In genomic region chr19:45007425-45008191, GRCm38 (mm10) we compare ENCODE assay signal across 8 mouse cellular contexts. TPM values are rescaled to one million over a fixed set of nuclear protein-coding genes. Genes with fewer than 3 reads are reported as not detected.
DNase-seq lines count a peak whose midpoint lies in the region; ATAC-seq and TF ChIP-seq lines count a peak whose summit lies in the region.

No protein-coding gene starts in this region.

- H3K27ac ChIP-seq in lung, embryonic 15.5 days, result peak overlapping the region; percentile 76; the same call in 1 of the 2 replicates
- no peak overlapping the region for H3K27ac ChIP-seq in forebrain, embryonic 13.5 days
- H3K27ac ChIP-seq in olfactory bulb, adult 2 months (ENCODE audit: insufficient read depth, low read depth, low read length), result no peak overlapping the region

- TF ChIP-seq CTCF in lung, adult 2 months (IDR thresholded peaks at IDR 0.05; ENCODE audit: insufficient read depth, low read length), result no peak
- TF ChIP-seq CTCF in olfactory bulb, adult 2 months (IDR thresholded peaks at IDR 0.05; ENCODE audit: insufficient read depth, low read depth, low read length), result no peak

- H3K36me3 ChIP-seq in lung, embryonic 15.5 days, result peaks cover 37% of the 10 kb centered on the region
- peaks cover 55% of the 10 kb centered on the region for H3K36me3 ChIP-seq in forebrain, embryonic 13.5 days (ENCODE audit: poor library complexity, severe bottlenecking)

- H3K4me1 ChIP-seq in lung, embryonic 15.5 days, result peaks cover 26% of the 10 kb centered on the region
- H3K4me1 ChIP-seq in lung, adult 2 months (ENCODE audit: control insufficient read depth, insufficient read depth, low read length), result peaks cover 10% of the 10 kb centered on the region
- H3K4me1 ChIP-seq in forebrain, embryonic 13.5 days, result peaks cover 41% of the 10 kb centered on the region
- peaks cover 23% of the 10 kb centered on the region for H3K4me1 ChIP-seq in olfactory bulb, adult 2 months (ENCODE audit: control insufficient read depth, insufficient read depth, low read length)

- no peaks in the 10 kb centered on the region for H3K27me3 ChIP-seq in lung, embryonic 15.5 days
- no peaks in the 10 kb centered on the region for H3K27me3 ChIP-seq in forebrain, embryonic 13.5 days

- H3K9me3 ChIP-seq in lung, embryonic 15.5 days, result no peaks in the 10 kb centered on the region
- H3K9me3 ChIP-seq in forebrain, embryonic 13.5 days (replicated peaks), result no peaks in the 10 kb centered on the region

- no peak for ATAC-seq in lung, embryonic 15.5 days (ENCODE audit: borderline replicate concordance, extremely low read depth, low FRiP score, low TSS enrichment)
- ATAC-seq in forebrain, embryonic 13.5 days, result no peak

- no peak for TF ChIP-seq POLR2A in lung, adult 2 months (IDR thresholded peaks at IDR 0.05; ENCODE audit: borderline replicate concordance, extremely low read depth, low read depth, low read length)
- TF ChIP-seq POLR2A in olfactory bulb, adult 2 months (IDR thresholded peaks at IDR 0.05; ENCODE audit: insufficient read depth, low read depth, low read length), result no peak

- WGBS in lung, embryonic 15.5 days, result 70% methylated on average over 20 of the region's 20 CpGs
- 73% methylated on average over 20 of the region's 20 CpGs for WGBS in lung, adult 2 months
- WGBS in forebrain, embryonic 13.5 days, result 94% methylated on average over 20 of the region's 20 CpGs
- 89% methylated on average over 20 of the region's 20 CpGs for WGBS in olfactory bulb, adult 2 months

- H3K4me3 ChIP-seq in lung, embryonic 15.5 days, result peak overlapping the region; percentile 92
- H3K4me3 ChIP-seq in lung, adult 2 months (replicated peaks; ENCODE audit: extremely low read depth, low read depth, low read length), result no peak overlapping the region
- H3K4me3 ChIP-seq in forebrain, embryonic 13.5 days, result peak overlapping the region; percentile 97
- peak overlapping the region; percentile 68 for H3K4me3 ChIP-seq in olfactory bulb, adult 2 months (ENCODE audit: insufficient read depth, low read depth, low read length)

- H3K9ac ChIP-seq in lung, embryonic 15.5 days, result peak overlapping the region; percentile 75; the same call in 1 of the 2 replicates
- H3K9ac ChIP-seq in forebrain, embryonic 13.5 days, result peak overlapping the region; percentile 86

- H3K4me2 ChIP-seq in lung, embryonic 15.5 days, result peak overlapping the region; percentile 93
- H3K4me2 ChIP-seq in forebrain, embryonic 13.5 days, result peak overlapping the region; percentile 98

- DNase-seq in lung, adult 2 months, result no peak
- peak; percentile 88 to 89 for DNase-seq in kidney, postnatal 36 days
- DNase-seq in layer of hippocampus, adult 9-11 months, result no peak
- DNase-seq in ovary, postnatal 14 days (ENCODE audit: low spot score), result no peak
- no peak for DNase-seq in cerebellum, adult 9-10 months

RNA-seq across cellular contexts. Expression of gene Mrpl43, which starts 1.4 kb away (rescaled TPM):
- polyA plus RNA-seq in lung, embryonic 15.5 days (2015; fragmentation: Nextera tagmentation; extraction: Ambion mirVana), result 70.1 and 70.8 TPM in 2 replicates
- 50.1 and 78.0 TPM in 2 replicates for polyA plus RNA-seq in lung, adult 2 months (2012; rRNA removed)
- polyA plus RNA-seq in forebrain, embryonic 13.5 days (2015; fragmentation: Nextera tagmentation; extraction: Ambion mirVana), result 82.2 and 89.7 TPM in 2 replicates
- not detected in 2 replicates for polyA plus RNA-seq in olfactory bulb, adult 2 months (2012; ENCODE audit: insufficient read depth, insufficient read length, low replicate concordance, missing spikeins)

RNA-seq across cellular contexts. Expression of gene Twnk, which starts 2.1 kb away (rescaled TPM):
- polyA plus RNA-seq in lung, embryonic 15.5 days (2015; fragmentation: Nextera tagmentation; extraction: Ambion mirVana), result 17.8 and 20.8 TPM in 2 replicates
- 4.2 and 7.2 TPM in 2 replicates for polyA plus RNA-seq in lung, adult 2 months (2012; rRNA removed)
- polyA plus RNA-seq in forebrain, embryonic 13.5 days (2015; fragmentation: Nextera tagmentation; extraction: Ambion mirVana), result 21.1 and 22.2 TPM in 2 replicates
- not detected in 2 replicates for polyA plus RNA-seq in olfactory bulb, adult 2 months (2012; ENCODE audit: insufficient read depth, insufficient read length, low replicate concordance, missing spikeins)

RNA-seq across cellular contexts. Expression of gene Lzts2, which starts 6.6 kb away (rescaled TPM):
- 75.9 and 81.8 TPM in 2 replicates for polyA plus RNA-seq in lung, embryonic 15.5 days (2015; fragmentation: Nextera tagmentation; extraction: Ambion mirVana)
- 143 TPM in 2 replicates for polyA plus RNA-seq in lung, adult 2 months (2012; rRNA removed)
- polyA plus RNA-seq in forebrain, embryonic 13.5 days (2015; fragmentation: Nextera tagmentation; extraction: Ambion mirVana), result 24.5 and 24.7 TPM in 2 replicates
- not detected in 2 replicates for polyA plus RNA-seq in olfactory bulb, adult 2 months (2012; ENCODE audit: insufficient read depth, insufficient read length, low replicate concordance, missing spikeins)

RNA-seq across cellular contexts. Expression of gene Sema4g, which starts 18.7 kb away (rescaled TPM):
- 1.3 and 1.7 TPM in 2 replicates for polyA plus RNA-seq in lung, embryonic 15.5 days (2015; fragmentation: Nextera tagmentation; extraction: Ambion mirVana)
- 9.1 and 10.6 TPM in 2 replicates for polyA plus RNA-seq in lung, adult 2 months (2012; rRNA removed)
- polyA plus RNA-seq in forebrain, embryonic 13.5 days (2015; fragmentation: Nextera tagmentation; extraction: Ambion mirVana), result 9.7 and 11.7 TPM in 2 replicates
- 101 TPM in 1 of 2 replicates, not detected in the other for polyA plus RNA-seq in olfactory bulb, adult 2 months (2012; ENCODE audit: insufficient read depth, insufficient read length, low replicate concordance, missing spikeins)

RNA-seq across cellular contexts. Expression of gene Pdzd7, which starts 37.9 kb away (rescaled TPM):
- polyA plus RNA-seq in lung, embryonic 15.5 days (2015; fragmentation: Nextera tagmentation; extraction: Ambion mirVana), result 0.30 and 0.34 TPM in 2 replicates
- 0.64 and 1.2 TPM in 2 replicates for polyA plus RNA-seq in lung, adult 2 months (2012; rRNA removed)
- polyA plus RNA-seq in forebrain, embryonic 13.5 days (2015; fragmentation: Nextera tagmentation; extraction: Ambion mirVana), result 0.92 and 1.5 TPM in 2 replicates
- not detected in 2 replicates for polyA plus RNA-seq in olfactory bulb, adult 2 months (2012; ENCODE audit: insufficient read depth, insufficient read length, low replicate concordance, missing spikeins)

Comparison
In these comparisons a context has a peak if more than half of its experiments do, and no peak if none do; other contexts are left out.
1. DNase-seq: peak in kidney, postnatal 36 days (2 of 2); none in lung, adult 2 months (single experiment), layer of hippocampus, adult 9-11 months (single experiment), ovary, postnatal 14 days (single experiment) and cerebellum, adult 9-10 months (single experiment).
2. RNA of gene Lzts2, which starts 6.6 kb away (polyA plus RNA-seq): 143 TPM in lung, adult 2 months, 75.9 to 81.8 TPM in lung, embryonic 15.5 days and 24.5 to 24.7 TPM in forebrain, embryonic 13.5 days; not detected in olfactory bulb, adult 2 months; every median in the first group is over 10 times any median in the second.